Comparison of ENCODE assay signal across 9 mouse cellular contexts in the genomic region with DNA sequence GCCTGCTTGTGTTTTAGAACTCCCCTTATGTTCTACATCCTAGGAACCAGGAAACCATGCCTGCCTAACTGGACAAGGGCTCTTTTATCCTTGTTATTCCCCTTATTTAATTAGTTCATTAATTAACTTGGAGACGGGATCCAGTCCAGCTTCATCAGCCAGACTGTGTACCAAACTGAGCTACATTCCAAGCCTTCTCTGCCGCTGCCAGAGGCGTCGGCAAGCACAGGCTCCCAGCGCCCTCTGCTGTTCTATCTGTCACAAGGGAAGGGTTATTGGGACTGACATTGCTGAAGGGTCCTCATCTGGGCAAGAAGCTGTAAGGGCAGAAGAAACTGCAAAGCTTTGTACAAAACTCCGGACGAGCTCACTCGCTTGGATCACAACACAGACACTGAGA. TPM values are rescaled to one million over a fixed set of nuclear protein-coding genes. Genes with fewer than 3 reads are reported as not detected.
A peak's percentile ranks its signal among the peaks of the same experiment; 100 is the strongest.
DNase-seq lines count a peak whose midpoint lies in the region; ATAC-seq and TF ChIP-seq lines count a peak whose summit lies in the region.
"Had no signal": no experiment of that assay in that cellular context is flagged by ENCODE, and none has a peak within 500 bp of the region (broad histone marks: within the 10 kb centered on the region; RNA-seq: fewer than 3 reads in every experiment).

No protein-coding gene starts in this region.

- H3K4me1 ChIP-seq in intestine, embryonic 16.5 days (ENCODE audit: control insufficient read depth, insufficient read depth, low read length) = 0 out of 2 replicates have a peak, but pooled peaks cover 4% of the 10 kb centered on the region
- no peaks in the 10 kb centered on the region for H3K4me1 ChIP-seq in olfactory bulb, adult 2 months (ENCODE audit: control insufficient read depth, insufficient read depth, low read length)

- H3K4me2 ChIP-seq in intestine, embryonic 16.5 days (ENCODE audit: low read depth, low read length) = no peak overlapping the region

- TF ChIP-seq CTCF in olfactory bulb, adult 2 months (IDR thresholded peaks at IDR 0.05; ENCODE audit: insufficient read depth, low read depth, low read length) = peak; percentile 75

- H3K9ac ChIP-seq in intestine, embryonic 16.5 days (ENCODE audit: low read depth, low read length) = 0 out of 2 replicates have a peak overlapping the region, but pooled peaks have one; percentile 52

- no peaks in the 10 kb centered on the region for H3K27me3 ChIP-seq in intestine, embryonic 16.5 days (replicated peaks; ENCODE audit: control insufficient read depth, insufficient read depth, low read length)

- ATAC-seq in intestine, embryonic 16.5 days = peak; percentile 76

- no peak for TF ChIP-seq POLR2A in olfactory bulb, adult 2 months (IDR thresholded peaks at IDR 0.05; ENCODE audit: insufficient read depth, low read depth, low read length)

- intact Hi-C loops in left cerebral cortex, postnatal 25 days (cut with DNase I) = loop anchor here (1.0 to 5.0 kb wide), 2 partner anchors 72 to 183 kb away; no protein-coding TSS in a partner anchor

- peak; percentile 35 for DNase-seq in 3134 (ENCODE audit: extremely low read depth, insufficient read length, low spot score)
- DNase-seq in MN1 (ENCODE audit: low spot score) = peak; percentile 79
- peak; percentile 84 to 89 for DNase-seq in cerebellum, postnatal 14 days
- DNase-seq in gastrocnemius, adult 18-20 months (ENCODE audit: low spot score) = peak; percentile 69
- DNase-seq in left cerebral cortex, postnatal 25 days (ENCODE audit: low spot score in 2 of 2) = peak; percentile 75 to 81
- peak; percentile 79 for DNase-seq in thymus, postnatal 0 days (ENCODE audit: low spot score)

- no peaks in the 10 kb centered on the region for H3K36me3 ChIP-seq in intestine, embryonic 16.5 days (ENCODE audit: control insufficient read depth, insufficient read depth, low read length)

- H3K27ac ChIP-seq in intestine, embryonic 16.5 days (ENCODE audit: low read length) = no peak overlapping the region
- no peak overlapping the region for H3K27ac ChIP-seq in olfactory bulb, adult 2 months (ENCODE audit: insufficient read depth, low read depth, low read length)

- no peaks in the 10 kb centered on the region for H3K9me3 ChIP-seq in intestine, embryonic 16.5 days (ENCODE audit: control insufficient read depth, low read length)

- H3K4me3 ChIP-seq in intestine, embryonic 16.5 days (ENCODE audit: low read length) = no peak overlapping the region
- no peak overlapping the region for H3K4me3 ChIP-seq in olfactory bulb, adult 2 months (ENCODE audit: insufficient read depth, low read depth, low read length)

- 1% methylated on average over 8 of the region's 8 CpGs for WGBS in intestine, embryonic 16.5 days
- WGBS in olfactory bulb, adult 2 months = 3% methylated on average over 8 of the region's 8 CpGs

RNA-seq across cellular contexts. Expression of a gene that starts 22.3 kb away (rescaled TPM):
- total RNA-seq in gastrocnemius, adult 18-20 months (2021) = 10 to 100 TPM; 22.8 to 25.7 TPM
- 53.6 and 64.0 TPM in 2 replicates for polyA plus RNA-seq in intestine, embryonic 16.5 days (2015; fragmentation: Nextera tagmentation; extraction: Ambion mirVana)
- 10 to 100 TPM; 38.7 to 40.1 TPM for total RNA-seq in left cerebral cortex, postnatal 25 days (2021)
- not detected in 2 replicates for polyA plus RNA-seq in olfactory bulb, adult 2 months (2012; ENCODE audit: insufficient read depth, insufficient read length, low replicate concordance, missing spikeins)
- polyA plus RNA-seq in thymus, postnatal 0 days (2015; fragmentation: Nextera tagmentation; extraction: Ambion mirVana) = 67.6 and 70.6 TPM in 2 replicates

RNA-seq across cellular contexts. Expression of a gene that starts 27.7 kb away (rescaled TPM):
- total RNA-seq in gastrocnemius, adult 18-20 months (2021) = not detected
- 1.2 and 1.9 TPM in 2 replicates for polyA plus RNA-seq in intestine, embryonic 16.5 days (2015; fragmentation: Nextera tagmentation; extraction: Ambion mirVana)
- total RNA-seq in left cerebral cortex, postnatal 25 days (2021) = under 1 TPM in 1 of 2 experiments, not detected in 1; 0.14 TPM
- polyA plus RNA-seq in olfactory bulb, adult 2 months (2012; ENCODE audit: insufficient read depth, insufficient read length, low replicate concordance, missing spikeins) = not detected in 2 replicates
- 0.07 and 0.17 TPM in 2 replicates for polyA plus RNA-seq in thymus, postnatal 0 days (2015; fragmentation: Nextera tagmentation; extraction: Ambion mirVana)
- polyA plus RNA-seq: heart, embryonic 14.5 days had no signal

RNA-seq across cellular contexts. Expression of a gene that starts 29.5 kb away (rescaled TPM):
- 1 to 10 TPM; 5.5 to 6.8 TPM for total RNA-seq in gastrocnemius, adult 18-20 months (2021)
- 7.2 and 10.1 TPM in 2 replicates for polyA plus RNA-seq in intestine, embryonic 16.5 days (2015; fragmentation: Nextera tagmentation; extraction: Ambion mirVana)
- 1 to 10 TPM; 5.9 to 6.6 TPM for total RNA-seq in left cerebral cortex, postnatal 25 days (2021)
- not detected in 2 replicates for polyA plus RNA-seq in olfactory bulb, adult 2 months (2012; ENCODE audit: insufficient read depth, insufficient read length, low replicate concordance, missing spikeins)
- polyA plus RNA-seq in thymus, postnatal 0 days (2015; fragmentation: Nextera tagmentation; extraction: Ambion mirVana) = 1.5 and 2.2 TPM in 2 replicates

RNA-seq across cellular contexts. Expression of a gene that starts 29.8 kb away (rescaled TPM):
- 1 to 10 TPM; 7.5 to 7.7 TPM for total RNA-seq in gastrocnemius, adult 18-20 months (2021)
- 16.6 and 19.1 TPM in 2 replicates for polyA plus RNA-seq in intestine, embryonic 16.5 days (2015; fragmentation: Nextera tagmentation; extraction: Ambion mirVana)
- total RNA-seq in left cerebral cortex, postnatal 25 days (2021) = 10 to 100 TPM; 35.6 to 37.0 TPM
- polyA plus RNA-seq in olfactory bulb, adult 2 months (2012; ENCODE audit: insufficient read depth, insufficient read length, low replicate concordance, missing spikeins) = not detected in 2 replicates
- polyA plus RNA-seq in thymus, postnatal 0 days (2015; fragmentation: Nextera tagmentation; extraction: Ambion mirVana) = 13.2 and 16.1 TPM in 2 replicates

RNA-seq across cellular contexts. Expression of a gene that starts 30.0 kb away (rescaled TPM):
- 10 to 100 TPM; 74.3 to 82.6 TPM for total RNA-seq in gastrocnemius, adult 18-20 months (2021)
- polyA plus RNA-seq in intestine, embryonic 16.5 days (2015; fragmentation: Nextera tagmentation; extraction: Ambion mirVana) = 11.1 and 12.4 TPM in 2 replicates
- total RNA-seq in left cerebral cortex, postnatal 25 days (2021) = 1 to 10 TPM; 4.0 to 6.0 TPM
- not detected in 2 replicates for polyA plus RNA-seq in olfactory bulb, adult 2 months (2012; ENCODE audit: insufficient read depth, insufficient read length, low replicate concordance, missing spikeins)
- 1.8 TPM in 2 replicates for polyA plus RNA-seq in thymus, postnatal 0 days (2015; fragmentation: Nextera tagmentation; extraction: Ambion mirVana)

Comparison
In these comparisons a context has a peak if more than half of its experiments do, and no peak if none do; other contexts are left out.
1. DNase-seq: peak in every context shown above with its lines; median percentile 86 in cerebellum, postnatal 14 days; 79 in MN1; 79 in thymus, postnatal 0 days; 78 in left cerebral cortex, postnatal 25 days; 69 in gastrocnemius, adult 18-20 months; 35 in 3134.
2. RNA of a gene that starts 22.3 kb away (polyA plus RNA-seq): 67.6 to 70.6 TPM in thymus, postnatal 0 days and 53.6 to 64.0 TPM in intestine, embryonic 16.5 days; not detected in olfactory bulb, adult 2 months; every median in the first group is over 10 times any median in the second.